Mouse (Mus musculus) thymus, postnatal 0 days (tissue): ENCODE measurements around the gene Xrcc1. TPM values are rescaled to one million over a fixed set of nuclear protein-coding genes. Genes with fewer than 3 reads are reported as not detected.

Experiments
- DNase-seq: peaks from one replicate; pipeline ENCODE4 v3.0.0-alpha.2; 2015; ENCODE audit warnings: low spot score
- polyA plus RNA-seq: library from polyadenylated mRNA; unstranded; fragments of >200 nt; fragmentation: Nextera tagmentation; extraction: Ambion mirVana; gene quantifications from 2 replicates; pipeline ENCODE4 v1.2.1, GENCODE M21; 2015

Gene Xrcc1
- polyA plus RNA-seq, 1 experiment from 2014 or later, result 61.0 TPM

DNA sequence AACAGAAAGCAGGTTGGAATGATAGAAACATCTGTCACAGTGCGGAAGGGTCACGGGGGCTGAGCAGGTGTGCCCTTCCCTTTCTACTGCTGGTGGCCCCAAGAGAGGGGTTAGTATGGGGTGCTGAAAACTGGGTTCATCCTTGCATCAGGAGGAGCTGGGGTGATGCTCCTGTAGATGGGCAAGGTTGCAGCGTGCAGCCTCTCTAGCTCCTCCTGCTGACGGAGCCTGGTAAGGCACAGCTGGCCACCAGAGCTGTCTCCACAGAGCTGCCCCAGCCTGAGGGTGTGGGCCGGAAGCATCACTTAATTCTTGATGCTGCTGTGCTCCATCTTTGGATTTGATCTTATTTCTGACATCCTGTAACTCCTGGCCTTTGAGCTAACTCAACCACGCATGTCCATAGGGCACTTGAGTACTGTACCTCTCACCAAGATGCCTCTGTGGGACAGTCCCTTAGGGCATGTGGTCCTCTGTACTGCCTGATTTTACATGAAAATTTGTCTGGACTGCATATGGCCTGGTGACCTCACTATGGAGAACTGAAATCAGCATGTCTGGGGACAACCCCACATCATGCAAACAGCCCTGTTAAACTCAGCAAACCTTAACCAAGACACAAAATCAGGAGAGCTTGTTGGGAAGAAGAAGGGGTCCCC lies 18.6 kb downstream of the Xrcc1 start:
- DNase-seq, result peak; percentile 66

- no peak for DNase-seq
These were observed 19.5 kb downstream of the Xrcc1 start for GRCm38 (mm10) chr7:24565627-24566026.

GRCm38 (mm10) chr7:24566206-24566605 lies 20.1 kb downstream of the Xrcc1 start:
- no peak for DNase-seq

DNA sequence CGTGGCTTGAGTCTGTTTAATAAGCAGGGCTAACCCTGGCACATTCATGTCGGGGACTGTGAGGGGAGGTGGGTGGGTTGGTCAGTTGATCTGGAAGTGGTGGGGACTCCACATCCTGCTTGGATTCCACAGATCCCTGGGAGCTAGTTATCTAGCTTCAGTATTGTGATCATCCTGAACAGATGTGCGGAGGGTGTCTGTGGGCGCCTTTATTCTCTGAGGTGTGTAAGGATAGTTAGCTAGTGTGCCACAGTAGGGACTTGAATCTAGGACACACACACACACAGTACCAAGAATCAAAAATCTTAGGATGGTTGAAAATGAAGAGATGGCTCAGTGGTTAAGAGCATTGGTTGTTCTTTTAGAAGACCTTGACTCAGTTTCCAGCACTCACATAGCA lies 22.4 kb downstream of the Xrcc1 start:
- no peak for DNase-seq

GRCm38 (mm10) chr7:24571071-24571470 lies 25.0 kb downstream of the Xrcc1 start:
- no peak for DNase-seq

- DNase-seq, result no peak
These were observed 26.4 kb downstream of the Xrcc1 start for GRCm38 (mm10) chr7:24572455-24572854.

DNA sequence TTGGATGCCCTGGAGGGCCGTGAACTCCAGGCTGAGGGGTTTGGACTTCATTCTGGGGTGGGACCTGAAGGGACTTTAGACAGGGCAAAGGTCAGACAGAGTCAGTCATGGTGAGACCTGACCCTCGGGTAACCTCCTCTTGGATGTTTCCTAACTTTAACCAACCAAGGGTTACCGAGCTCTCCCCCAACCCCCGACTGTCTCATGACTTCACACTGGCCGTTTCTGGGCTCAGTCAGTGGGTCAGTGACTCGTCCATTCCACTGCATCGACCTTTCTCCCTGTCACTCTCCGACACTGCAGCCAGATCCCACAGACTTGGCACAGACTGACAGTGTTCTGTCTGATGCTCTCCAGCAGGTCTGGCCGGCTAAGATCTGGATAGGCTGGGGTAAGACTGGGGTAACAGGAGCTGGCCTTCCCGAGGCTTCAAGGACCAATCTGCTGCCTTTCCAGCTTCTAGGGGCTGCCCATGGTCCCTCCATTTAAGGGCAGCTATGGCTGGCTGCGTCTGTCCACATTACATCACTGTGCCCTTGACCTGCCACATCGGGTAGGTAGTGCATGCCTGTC lies 28.2 kb downstream of the Xrcc1 start:
- DNase-seq, result no peak

GRCm38 (mm10) chr7:24577811-24578210 lies 31.7 kb downstream of the Xrcc1 start:
- no peak for DNase-seq

- no peak for DNase-seq
These were observed 38.8 kb downstream of the Xrcc1 start for GRCm38 (mm10) chr7:24584876-24585275.

DNA sequence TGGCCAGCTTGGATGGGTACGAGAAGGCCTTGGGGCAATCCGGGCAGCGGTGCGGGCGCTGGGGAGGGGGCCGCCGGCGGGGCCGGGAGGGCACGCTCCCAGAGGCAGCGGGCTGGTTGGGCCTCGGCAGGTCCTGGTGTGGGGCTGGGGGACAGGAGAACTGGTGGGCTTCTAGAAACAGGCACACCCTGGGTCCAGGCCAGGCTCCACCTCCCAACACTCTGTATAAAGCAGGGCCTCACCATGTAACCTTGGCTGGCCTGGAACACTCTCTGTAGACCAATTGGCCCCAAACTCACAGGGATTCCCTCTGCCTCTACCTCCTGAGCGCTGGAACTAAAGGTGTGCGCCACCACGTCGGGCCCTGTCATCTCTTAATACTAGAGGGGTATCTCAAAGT lies 39.9 kb downstream of the Xrcc1 start:
- DNase-seq, result no peak

DNA sequence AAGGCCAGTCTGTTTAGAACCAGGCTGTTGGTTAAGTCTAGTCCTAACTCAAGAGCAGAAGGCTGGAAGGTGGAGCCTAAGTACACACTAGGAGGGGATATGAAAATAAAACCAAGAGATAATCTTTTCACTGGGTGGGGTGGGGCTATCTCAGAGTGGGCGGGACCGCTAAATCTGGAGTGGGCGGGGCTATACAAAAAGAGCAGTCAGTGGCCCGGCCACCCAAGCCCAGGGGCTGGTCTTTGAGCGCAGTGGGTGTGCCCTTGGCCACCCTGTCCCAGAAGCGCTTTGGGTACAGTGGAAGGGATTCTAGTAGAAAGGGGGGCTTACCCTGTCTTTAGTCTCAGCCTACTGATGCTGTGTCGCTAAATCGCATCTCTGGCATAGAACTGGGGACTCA lies 40.7 kb downstream of the Xrcc1 start:
- no peak for DNase-seq

DNA sequence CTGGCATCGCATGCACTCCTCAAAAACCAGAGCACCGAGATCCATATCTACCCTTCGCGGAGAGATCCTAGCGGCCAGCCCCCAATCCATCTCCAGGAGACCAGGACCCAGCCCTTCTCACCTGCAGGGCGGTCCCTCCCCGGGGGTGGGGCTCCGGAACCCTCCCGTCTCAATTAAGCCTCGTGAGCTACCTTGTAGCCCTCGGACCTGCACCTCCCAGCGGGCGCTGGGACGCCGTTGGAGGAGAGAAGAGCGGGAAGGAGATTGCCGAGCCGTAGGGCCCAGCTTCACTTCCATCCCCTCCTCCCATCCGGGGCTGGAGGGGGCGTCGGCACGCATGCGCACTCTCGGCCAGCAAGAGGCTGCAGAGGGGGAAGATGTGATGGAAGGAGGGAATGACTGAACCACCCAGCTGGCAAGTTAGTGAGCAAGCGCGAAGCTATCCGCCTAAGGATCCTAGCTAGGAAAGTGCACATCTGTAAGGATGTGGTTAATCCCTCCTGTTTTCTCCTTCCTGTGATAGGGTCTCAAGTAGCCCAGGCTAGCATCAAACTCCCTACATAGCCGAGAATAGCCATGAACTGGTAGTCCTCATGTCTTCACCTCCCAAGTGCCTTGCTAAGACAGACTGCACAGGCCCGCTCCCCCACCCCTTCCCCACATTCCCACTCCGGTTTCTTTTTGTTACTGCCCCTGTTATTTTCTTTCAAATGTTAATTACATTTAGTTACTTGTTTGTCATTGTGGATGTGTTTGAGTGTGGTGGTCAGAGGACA lies 41.4 kb downstream of the Xrcc1 start, which contains the start of the genes Ethe1 and Zfp575:
Ethe1 (plus strand) TSS at position 214 of the 776 bp plus-strand sequence.
Zfp575 (minus strand) TSS at position 312 of the 776 bp plus-strand sequence.
- DNase-seq, result peak; percentile 49

GRCm38 (mm10) chr7:24588336-24588735 lies 42.2 kb downstream of the Xrcc1 start:
- DNase-seq, result no peak

DNA sequence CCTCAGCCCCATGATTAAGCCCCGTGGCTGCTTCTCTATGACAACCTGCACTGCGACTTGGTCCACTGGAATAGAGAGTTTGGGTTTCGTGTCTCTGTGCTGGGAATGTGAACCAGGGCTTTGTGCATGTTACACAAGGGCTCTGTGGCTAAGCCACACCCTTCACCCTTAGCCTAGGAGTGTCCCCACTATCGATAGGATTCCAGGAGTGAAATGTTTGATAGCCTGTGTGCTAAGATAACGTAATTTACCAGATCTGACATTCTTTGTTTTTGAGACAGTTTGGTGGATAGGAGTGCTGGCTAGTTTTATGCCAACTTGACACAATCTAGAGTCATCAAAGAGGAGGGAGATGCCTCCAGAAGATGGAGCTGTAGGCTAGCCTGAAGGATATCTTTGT lies 45.6 kb downstream of the Xrcc1 start:
- DNase-seq, result peak; percentile 1

- DNase-seq, result no peak
These were observed 46.1 kb downstream of the Xrcc1 start for GRCm38 (mm10) chr7:24592163-24592562.

DNA sequence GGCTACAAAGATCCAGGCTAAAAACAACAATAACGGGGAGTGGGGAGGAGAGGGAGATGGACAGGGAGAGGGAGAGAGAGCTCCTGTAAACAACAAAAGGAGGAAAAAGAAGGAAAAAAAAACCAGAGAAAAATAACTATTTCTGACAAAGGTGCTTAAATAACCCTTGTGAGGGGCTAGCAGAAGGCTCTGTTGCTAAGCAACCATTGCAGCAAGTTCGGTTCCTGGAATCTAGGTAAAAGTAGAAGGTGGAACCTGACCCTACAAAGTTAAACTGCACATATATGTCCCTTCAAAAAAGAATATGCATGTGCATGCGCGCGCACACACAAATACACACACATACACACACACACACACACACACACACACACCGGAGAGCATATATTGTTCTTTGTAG lies 46.7 kb downstream of the Xrcc1 start:
- DNase-seq, result no peak

- DNase-seq, result peak; percentile 80
These were observed 47.7 kb downstream of the Xrcc1 start for GRCm38 (mm10) chr7:24593621-24594308.

DNA sequence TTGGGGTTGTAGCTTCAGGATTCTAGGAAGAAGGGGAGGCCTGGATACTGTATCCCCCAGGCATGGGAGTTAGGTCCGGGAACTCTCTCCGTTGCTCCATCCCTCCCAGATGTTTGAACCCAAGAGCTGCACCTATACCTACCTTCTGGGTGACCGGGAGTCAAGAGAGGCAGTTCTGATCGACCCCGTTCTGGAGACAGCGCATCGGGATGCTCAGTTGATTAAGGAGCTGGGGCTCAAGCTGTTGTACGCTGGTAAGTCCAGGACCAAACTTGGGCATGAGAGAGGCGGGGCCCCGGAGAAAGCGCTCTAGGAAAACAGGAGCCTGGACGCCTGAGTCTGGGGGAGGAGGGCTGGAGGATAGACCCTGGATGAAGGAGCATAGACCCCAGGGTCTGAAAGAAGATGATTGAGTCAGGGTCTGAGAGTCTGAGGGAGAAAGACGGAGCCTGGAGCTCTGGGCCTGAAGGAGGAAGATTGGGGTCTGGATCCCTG lies 48.3 kb downstream of the Xrcc1 start:
- no peak for DNase-seq

DNA sequence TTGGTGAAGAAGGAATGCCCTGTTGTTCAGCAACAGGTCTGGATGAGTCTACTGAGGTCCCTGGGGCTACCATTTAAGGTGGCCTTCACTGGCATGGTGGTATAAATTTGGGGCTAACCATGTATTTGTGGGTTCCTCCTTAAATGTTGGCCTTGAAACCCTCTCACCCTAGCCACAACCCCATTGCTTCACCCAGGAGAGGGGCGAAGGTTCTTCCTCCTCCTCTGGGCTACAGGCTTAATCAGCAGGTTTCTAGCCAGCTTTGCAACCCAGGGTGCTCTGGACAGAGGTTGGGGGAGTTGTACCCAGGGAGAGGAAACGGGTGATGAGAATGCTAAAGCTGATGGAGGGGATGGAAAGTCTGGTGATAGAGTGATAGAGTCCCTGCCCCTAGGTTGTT lies 49.4 kb downstream of the Xrcc1 start:
- no peak for DNase-seq

- no peak for DNase-seq
These were observed 52.0 kb downstream of the Xrcc1 start for GRCm38 (mm10) chr7:24598121-24598520.

DNA sequence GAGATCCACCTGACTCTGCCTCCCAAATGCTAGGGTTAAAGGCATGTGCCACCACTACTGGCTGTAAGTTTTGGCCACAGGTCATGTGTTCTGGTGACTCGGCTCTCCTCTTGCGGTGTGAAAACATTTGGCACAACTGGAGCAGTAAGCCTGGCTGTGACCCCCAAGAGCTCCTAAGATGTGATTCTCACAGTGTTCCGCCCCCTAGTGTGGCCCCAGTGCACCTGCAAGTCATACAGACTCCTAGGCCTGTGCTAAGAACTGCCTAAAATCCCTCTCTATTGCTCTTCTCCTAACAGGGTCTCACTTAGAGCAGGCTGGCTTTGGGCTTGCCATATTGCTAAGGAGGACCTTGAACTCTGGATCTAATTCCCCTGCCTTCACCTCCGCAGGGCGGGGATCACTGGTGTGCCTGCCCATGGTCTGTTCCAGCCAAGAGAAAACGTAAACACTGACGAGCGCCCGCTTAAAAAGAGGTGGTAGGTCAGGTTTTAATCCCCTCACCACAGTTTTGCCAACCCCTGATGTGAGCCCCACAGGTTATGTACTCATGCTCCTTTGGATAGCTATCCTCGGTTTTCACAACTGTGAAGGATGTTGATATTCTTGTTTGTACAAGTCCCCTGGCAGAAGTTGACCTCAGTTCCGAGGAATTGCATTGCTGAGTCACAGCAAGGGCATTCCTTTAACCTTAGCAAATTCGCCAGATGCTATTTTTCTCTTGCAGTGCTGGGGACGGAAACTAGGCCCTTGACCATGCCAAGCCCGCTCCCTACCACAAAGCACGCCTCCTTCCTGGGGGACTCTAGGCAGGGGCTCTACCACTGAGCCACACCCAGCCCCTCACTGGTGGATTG lies 53.4 kb downstream of the Xrcc1 start:
- no peak for DNase-seq
